Mouse (Mus musculus) liver, embryonic 12.5 days (tissue): Measurements from ENCODE around the gene Dlgap4. TPM values are rescaled to one million over a fixed set of nuclear protein-coding genes. Genes with fewer than 3 reads are reported as not detected.

Experiments
- ATAC-seq: fragments of 200-750 bp; cut with Nextera tagmentation; 2 replicates; pipeline ENCODE4 v1.8.0; 2017; ENCODE audit warnings: moderate number of reproducible peaks, mild to moderate bottlenecking, moderate library complexity
- H3K27ac ChIP-seq: fragments of 300-500 bp; sonication (generic); 2 replicates; pipeline ENCODE4 v1.5.1; 2016; ENCODE audit warnings: mild to moderate bottlenecking
- H3K27me3 ChIP-seq: fragments of 300-500 bp; sonication (generic); replicated peaks from 2 replicates; pipeline ENCODE4 v1.6.1; 2016; ENCODE audit warnings: mild to moderate bottlenecking, moderate library complexity
- H3K36me3 ChIP-seq: fragments of 300-500 bp; sonication (generic); 2 replicates; pipeline ENCODE4 v1.6.1; 2016; ENCODE audit warnings: mild to moderate bottlenecking, moderate library complexity
- H3K4me1 ChIP-seq: fragments of 300-500 bp; sonication (generic); 2 replicates; pipeline ENCODE4 v1.6.1; 2016
- H3K4me2 ChIP-seq: fragments of 300-500 bp; sonication (generic); 2 replicates; pipeline ENCODE4 v1.6.1; 2016; ENCODE audit warnings: mild to moderate bottlenecking, moderate library complexity
- H3K4me3 ChIP-seq: fragments of 300-500 bp; sonication (generic); 2 replicates; pipeline ENCODE4 v1.5.1; 2016; ENCODE audit warnings: mild to moderate bottlenecking, moderate library complexity
- H3K9ac ChIP-seq: fragments of 300-500 bp; sonication (generic); 2 replicates; pipeline ENCODE4 v1.6.1; 2016; ENCODE audit warnings: mild to moderate bottlenecking, moderate library complexity
- H3K9me3 ChIP-seq: fragments of 300-500 bp; sonication (generic); replicated peaks from 2 replicates; pipeline ENCODE4 v1.6.1; 2016; ENCODE audit warnings: mild to moderate bottlenecking, moderate library complexity
- WGBS: fragments of 180-500 bp; shearing (Covaris S2); methylation state at CpG from one replicate; pipeline ENCODE4 v1.1.7; 2016; ENCODE audit not compliant: insufficient replicate concordance; 5-methylcytosine and 5-hydroxymethylcytosine counted together
- polyA plus RNA-seq: library from polyadenylated mRNA; unstranded; fragments of >200 nt; fragmentation: Nextera tagmentation; extraction: Ambion mirVana; gene quantifications from 2 replicates; pipeline ENCODE4 v1.2.1, GENCODE M21; 2016

Dlgap4 gene
- polyA plus RNA-seq, 1 experiment from 2014 or later: 28.7 TPM

DNA sequence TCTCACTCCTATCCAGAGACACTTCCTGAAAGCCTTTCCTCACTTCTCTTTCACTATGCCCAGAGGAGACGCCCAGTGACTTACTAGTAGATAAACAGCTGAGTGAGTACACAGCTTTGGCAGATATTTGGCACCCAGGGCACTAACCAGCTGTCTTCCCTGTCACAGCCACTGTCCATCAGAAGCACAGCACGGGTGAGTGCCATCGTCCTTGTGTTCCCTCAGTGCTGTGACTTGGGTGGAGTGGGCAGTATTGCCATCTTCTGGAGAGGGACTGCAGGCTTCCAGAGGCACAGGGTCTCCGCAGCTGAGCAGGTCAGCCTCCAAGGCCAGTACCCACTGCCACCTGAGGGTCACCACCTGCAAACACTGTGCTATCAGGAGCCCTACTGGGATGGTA is 73.2 kb downstream of the Dlgap4 start:
- ATAC-seq: no peak
- Histone ChIP-seq H3K4me1 (no peaks in the 10 kb centered on the region), H3K36me3 (no peaks in the 10 kb centered on the region), H3K9ac (no peak overlapping the region), H3K27me3 (peaks cover 70% of the 10 kb centered on the region), H3K4me3 (no peak overlapping the region), H3K9me3 (no peaks in the 10 kb centered on the region), H3K4me2 (no peak overlapping the region), H3K27ac (no peak overlapping the region)
- WGBS: 56% methylated on average over 4 of the region's 4 CpGs

DNA sequence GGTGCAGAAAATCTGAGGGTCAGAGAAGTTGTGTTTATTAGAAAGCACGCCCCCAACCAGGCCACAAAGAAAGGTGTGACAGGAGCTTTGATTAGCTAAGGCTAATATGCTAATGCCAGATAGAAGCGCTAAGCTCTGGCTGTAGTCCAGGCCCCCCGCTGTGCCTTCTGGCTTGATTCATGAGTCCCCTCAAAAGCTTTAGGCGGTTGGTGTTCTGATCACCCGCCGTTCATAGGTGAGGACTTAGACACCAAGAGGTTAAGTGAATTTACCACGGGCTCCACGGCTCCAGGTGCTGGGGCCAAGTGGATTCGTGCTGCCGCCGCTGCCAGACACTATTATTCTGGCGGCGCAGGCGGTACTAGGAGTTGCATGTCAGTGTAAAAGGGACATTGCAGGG is 75.1 kb downstream of the Dlgap4 start:
- Histone ChIP-seq H3K4me2 (no peak overlapping the region), H3K4me3 (no peak overlapping the region), H3K27ac (no peak overlapping the region), H3K4me1 (no peaks in the 10 kb centered on the region), H3K9ac (no peak overlapping the region), H3K9me3 (no peaks in the 10 kb centered on the region), H3K27me3 (peaks cover 69% of the 10 kb centered on the region), H3K36me3 (no peaks in the 10 kb centered on the region)
- WGBS: 14% methylated on average over 14 of the region's 14 CpGs
- no peak for ATAC-seq

DNA sequence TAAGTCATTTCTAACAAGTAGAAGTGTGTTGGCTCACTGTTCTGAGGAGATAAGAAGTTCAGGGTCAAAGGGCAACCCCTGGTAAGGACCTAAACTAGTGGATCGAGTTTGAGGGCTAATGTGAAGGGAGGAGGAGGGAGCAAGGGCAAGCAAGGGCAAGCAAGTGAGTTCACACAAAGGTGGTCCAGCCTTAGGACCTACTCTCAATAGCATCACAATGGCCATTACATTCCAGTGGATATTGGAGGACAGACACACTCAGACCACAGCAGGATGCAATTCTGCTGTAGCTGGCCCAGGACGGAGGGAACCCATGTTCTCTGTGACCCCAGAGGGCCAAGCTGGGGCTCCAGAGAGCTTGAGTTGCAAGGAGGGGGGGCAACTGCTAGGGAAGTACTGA is 77.3 kb downstream of the Dlgap4 start:
- Histone ChIP-seq H3K4me3 (no peak overlapping the region), H3K4me1 (no peaks in the 10 kb centered on the region), H3K36me3 (no peaks in the 10 kb centered on the region), H3K4me2 (no peak overlapping the region), H3K27ac (no peak overlapping the region), H3K27me3 (peaks cover 71% of the 10 kb centered on the region), H3K9ac (no peak overlapping the region), H3K9me3 (no peaks in the 10 kb centered on the region)
- ATAC-seq: no peak
- 20% methylated on average over 2 of the region's 2 CpGs for WGBS

DNA sequence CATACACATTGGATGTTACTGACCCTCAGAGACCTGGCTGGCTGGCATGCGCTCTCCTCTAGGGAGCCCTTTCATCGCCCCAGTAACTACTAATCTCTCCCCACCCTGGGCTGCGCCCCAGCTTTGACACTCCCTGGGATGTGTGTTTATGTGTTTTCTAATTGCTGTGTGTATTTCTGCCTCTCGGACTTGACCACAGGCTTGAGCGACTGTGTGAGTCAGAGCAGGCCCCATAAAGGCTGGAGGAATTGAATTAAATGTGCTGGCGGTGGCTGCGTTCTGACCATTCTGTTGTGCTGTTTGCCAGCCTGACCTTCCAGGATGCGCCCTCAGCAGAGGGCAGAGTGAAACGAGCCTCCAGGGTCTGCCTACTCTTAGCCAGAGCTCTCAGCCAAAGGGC is 78.2 kb downstream of the Dlgap4 start:
- H3K27me3 ChIP-seq: peaks cover 77% of the 10 kb centered on the region
- H3K9me3 ChIP-seq: no peaks in the 10 kb centered on the region
- WGBS: 61% methylated on average over 9 of the region's 9 CpGs
- H3K4me2 ChIP-seq: no peak overlapping the region
- H3K4me3 ChIP-seq: no peak overlapping the region
- H3K27ac ChIP-seq: no peak overlapping the region
- H3K4me1 ChIP-seq: no peaks in the 10 kb centered on the region
- ATAC-seq: no peak
- no peak overlapping the region for H3K9ac ChIP-seq
- H3K36me3 ChIP-seq: no peaks in the 10 kb centered on the region

DNA sequence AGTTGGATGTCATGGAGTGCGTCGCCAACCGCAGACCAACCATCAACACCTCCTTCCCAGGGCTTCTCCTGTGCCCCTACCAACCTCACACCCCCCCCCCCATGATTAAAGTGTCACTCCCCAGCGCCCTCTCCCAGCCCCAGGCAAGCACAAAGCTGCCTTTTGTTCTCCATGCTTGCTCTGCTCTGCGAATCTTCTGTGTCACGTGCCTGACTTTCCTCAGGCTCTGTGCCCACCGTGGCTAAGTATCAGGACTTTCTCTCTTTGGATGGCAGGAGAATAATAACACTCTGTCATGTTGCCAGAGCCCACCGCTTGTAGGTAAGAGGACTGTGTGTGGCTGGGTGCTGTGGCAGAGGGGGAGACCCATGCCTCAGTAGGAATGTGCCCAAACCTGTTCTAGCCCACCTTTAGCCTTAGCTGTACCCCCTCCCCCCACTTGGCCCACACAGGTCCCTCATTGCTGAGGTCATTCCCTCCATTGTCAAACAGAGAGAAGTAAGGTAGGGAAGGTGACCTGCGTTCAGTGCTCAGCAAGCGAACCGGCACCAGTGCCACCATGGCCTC is 79.8 kb downstream of the Dlgap4 start:
- Histone ChIP-seq H3K9ac (no peak overlapping the region), H3K27me3 (peaks cover 69% of the 10 kb centered on the region), H3K4me3 (no peak overlapping the region), H3K36me3 (no peaks in the 10 kb centered on the region), H3K4me1 (no peaks in the 10 kb centered on the region), H3K9me3 (no peaks in the 10 kb centered on the region), H3K4me2 (no peak overlapping the region), H3K27ac (no peak overlapping the region)
- 49% methylated on average over 11 of the region's 11 CpGs for WGBS
- no peak for ATAC-seq

DNA sequence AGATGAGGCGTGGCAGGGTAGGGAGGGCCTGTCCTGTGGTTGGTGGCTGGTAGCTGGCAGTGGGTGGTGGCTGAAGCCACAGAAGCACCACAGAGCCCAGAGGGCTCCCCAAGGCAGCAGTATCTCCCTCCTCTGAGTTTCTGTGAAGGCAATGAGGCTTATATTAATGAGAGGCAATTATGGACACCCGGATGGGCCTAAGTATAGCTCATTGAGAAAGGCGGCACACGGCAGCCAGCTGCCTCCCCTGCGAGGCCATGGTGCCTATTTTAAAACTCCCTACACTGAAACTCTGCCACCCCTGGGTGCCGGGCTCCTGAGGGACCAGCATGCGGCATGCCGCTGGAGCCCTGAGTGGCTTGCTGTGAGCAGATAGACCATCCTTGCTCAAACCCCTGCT is 83.8 kb downstream of the Dlgap4 start:
- WGBS: 71% methylated on average over 8 of the region's 8 CpGs
- H3K9me3 ChIP-seq: no peaks in the 10 kb centered on the region
- H3K36me3 ChIP-seq: no peaks in the 10 kb centered on the region
- H3K4me1 ChIP-seq: no peaks in the 10 kb centered on the region
- no peak overlapping the region for H3K9ac ChIP-seq
- no peak overlapping the region for H3K4me3 ChIP-seq
- peaks cover 55% of the 10 kb centered on the region for H3K27me3 ChIP-seq
- no peak overlapping the region for H3K27ac ChIP-seq
- H3K4me2 ChIP-seq: no peak overlapping the region
- no peak for ATAC-seq

DNA sequence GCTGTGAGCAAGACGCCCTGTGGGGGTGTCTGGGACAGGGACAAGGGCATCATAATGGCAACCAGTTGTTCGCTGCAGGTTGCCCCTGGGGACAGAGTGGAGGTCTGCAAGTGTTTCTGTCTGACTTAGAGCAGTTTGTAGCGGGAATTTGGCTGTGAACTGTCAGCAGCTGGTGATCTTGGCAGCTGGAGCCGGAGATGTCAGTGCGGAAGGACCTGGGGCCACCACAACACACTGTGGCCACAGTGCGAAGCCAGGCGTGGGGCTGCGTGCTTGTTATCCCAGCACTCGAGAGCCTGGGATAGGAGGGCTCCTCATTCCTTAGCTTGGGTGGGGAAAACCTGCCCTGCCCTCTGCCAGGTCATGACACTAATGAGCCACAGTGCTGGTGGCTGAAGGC is 84.7 kb downstream of the Dlgap4 start:
- peaks cover 52% of the 10 kb centered on the region for H3K27me3 ChIP-seq
- no peaks in the 10 kb centered on the region for H3K4me1 ChIP-seq
- no peak for ATAC-seq

DNA sequence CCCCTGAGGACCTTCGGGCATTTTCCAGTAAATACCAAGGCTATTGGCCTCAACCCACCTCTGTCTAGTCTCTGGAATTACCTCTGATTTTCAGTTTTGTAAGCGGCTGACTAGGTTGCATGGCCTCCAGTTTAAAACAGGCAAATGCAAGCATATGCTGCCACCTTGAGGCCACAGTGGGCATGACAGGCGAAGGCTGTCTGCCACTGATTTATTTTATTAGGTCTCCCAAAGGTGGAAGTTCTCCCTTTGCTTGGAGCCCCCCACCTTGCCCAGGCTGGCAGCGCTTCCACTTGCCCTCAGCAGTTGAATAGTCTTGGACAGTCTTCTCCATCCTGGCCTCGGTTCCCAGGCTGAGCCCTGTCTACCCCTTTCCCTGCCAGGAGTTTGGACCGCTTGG is 92.0 kb downstream of the Dlgap4 start:
- Histone ChIP-seq H3K9ac (no peak overlapping the region), H3K9me3 (no peaks in the 10 kb centered on the region), H3K27ac (no peak overlapping the region), H3K36me3 (no peaks in the 10 kb centered on the region), H3K4me1 (no peaks in the 10 kb centered on the region), H3K4me3 (no peak overlapping the region), H3K4me2 (no peak overlapping the region), H3K27me3 (peaks cover 32% of the 10 kb centered on the region)
- 21% methylated on average over 6 of the region's 6 CpGs for WGBS
- ATAC-seq: no peak

More for the DNA sequence above, 84.7 kb downstream of the Dlgap4 start:
- WGBS: 60% methylated on average over 9 of the region's 9 CpGs
- Histone ChIP-seq H3K9ac (no peak overlapping the region), H3K4me3 (no peak overlapping the region), H3K36me3 (no peaks in the 10 kb centered on the region), H3K9me3 (no peaks in the 10 kb centered on the region), H3K4me2 (no peak overlapping the region), H3K27ac (no peak overlapping the region)

DNA sequence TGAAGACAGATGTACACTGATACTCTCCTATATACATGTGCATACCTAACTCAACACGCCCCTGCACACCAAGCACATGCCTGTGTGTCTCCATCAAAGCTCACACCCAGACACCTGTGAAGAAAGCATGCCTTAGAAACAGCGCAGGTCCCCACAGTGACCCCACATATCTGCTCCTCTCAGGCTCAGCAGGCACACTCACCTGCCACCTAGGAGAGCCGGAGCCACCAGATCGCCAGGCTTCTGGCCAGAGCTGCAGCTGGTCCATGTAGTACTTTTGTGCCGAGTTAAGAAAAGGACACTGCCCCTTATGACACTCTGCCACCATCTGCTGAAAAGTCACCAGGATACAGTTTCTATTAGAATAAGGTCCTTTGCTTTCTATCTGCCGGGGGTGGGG is 103.2 kb downstream of the Dlgap4 start:
- H3K27ac ChIP-seq: no peak overlapping the region
- no peak for ATAC-seq
- no peak overlapping the region for H3K4me2 ChIP-seq

DNA sequence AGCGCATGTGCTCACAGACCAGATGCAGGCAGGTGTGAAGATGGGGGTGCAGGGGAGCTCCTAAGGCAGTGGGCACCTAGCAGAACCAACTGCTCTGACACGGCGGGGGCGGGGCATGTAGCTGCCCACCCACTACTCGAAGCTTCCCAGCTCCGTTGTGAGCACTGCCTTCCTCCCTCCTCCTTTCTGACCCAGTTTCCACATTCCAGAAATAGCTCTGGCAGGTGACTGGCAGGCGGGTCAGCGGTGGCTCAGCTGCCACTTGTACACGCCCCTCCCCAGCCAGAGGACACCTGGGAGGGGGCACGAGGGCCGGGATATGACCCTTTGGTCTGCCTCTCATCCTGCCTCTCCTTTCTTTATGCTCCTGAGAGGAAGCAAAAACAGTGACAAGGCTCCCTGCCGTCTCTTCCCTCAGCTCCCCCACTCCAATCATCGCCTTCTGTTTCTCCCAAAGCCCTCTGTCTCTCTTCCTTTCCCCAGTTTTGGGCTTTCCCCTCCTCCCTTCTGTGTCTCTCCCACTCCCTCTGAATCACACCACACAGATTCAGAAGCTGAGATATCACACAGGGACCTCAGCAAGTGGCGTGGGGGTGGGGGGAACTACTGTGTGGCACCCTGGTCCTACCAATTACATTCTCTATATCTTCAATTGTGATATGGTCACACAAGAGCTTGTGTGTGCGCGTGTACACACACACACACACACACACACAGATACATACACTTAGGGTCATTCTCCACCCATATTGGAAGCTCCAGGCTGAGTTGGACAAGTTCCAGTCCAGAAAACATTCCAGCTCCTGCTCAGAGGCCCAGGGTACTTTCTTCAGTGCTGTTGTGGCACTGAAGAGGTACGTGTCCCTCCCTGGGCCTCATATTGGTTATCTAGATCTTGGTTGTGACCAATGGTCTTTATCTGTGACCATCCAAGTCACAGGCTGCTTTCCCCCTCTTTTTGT is 104.1 kb downstream of the Dlgap4 start:
- H3K4me3 ChIP-seq: no peak overlapping the region
- WGBS: 29% methylated on average over 17 of the region's 17 CpGs
- 0 out of 2 replicates have a peak overlapping the region, but pooled peaks have one; percentile 37 for H3K27ac ChIP-seq
- peak overlapping the region; percentile 36; the same call in 1 of the 2 replicates for H3K4me2 ChIP-seq
- H3K9me3 ChIP-seq: no peaks in the 10 kb centered on the region
- no peak overlapping the region for H3K9ac ChIP-seq
- H3K4me1 ChIP-seq: peaks cover 49% of the 10 kb centered on the region
- peaks cover 11% of the 10 kb centered on the region for H3K27me3 ChIP-seq
- no peak for ATAC-seq
- H3K36me3 ChIP-seq: no peaks in the 10 kb centered on the region

More for the DNA sequence above, 103.2 kb downstream of the Dlgap4 start:
- Histone ChIP-seq H3K9ac (no peak overlapping the region), H3K9me3 (no peaks in the 10 kb centered on the region), H3K36me3 (no peaks in the 10 kb centered on the region), H3K4me1 (peaks cover 40% of the 10 kb centered on the region), H3K27me3 (peaks cover 3% of the 10 kb centered on the region), H3K4me3 (no peak overlapping the region)
- 74% methylated on average over 6 of the region's 6 CpGs for WGBS

DNA sequence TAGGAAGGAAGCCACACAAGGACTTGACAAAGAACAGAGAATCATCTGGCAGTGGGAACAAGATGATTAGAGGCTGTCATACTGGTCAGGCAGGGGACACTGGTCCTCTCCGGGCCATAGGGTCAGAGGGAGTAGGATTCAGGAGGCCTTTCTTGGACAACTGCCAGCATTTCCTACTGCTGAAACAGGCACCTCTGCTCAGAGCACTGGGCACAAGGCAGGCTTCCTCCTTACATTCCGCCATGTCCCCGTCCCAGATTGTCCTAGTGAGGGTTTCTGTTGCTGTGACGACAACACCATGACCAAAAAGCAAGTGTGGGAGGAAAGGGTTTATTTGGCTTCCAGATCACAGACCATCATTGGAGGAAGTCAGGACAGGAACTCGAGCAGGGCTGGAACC is 105.3 kb downstream of the Dlgap4 start:
- Histone ChIP-seq H3K27ac (no peak overlapping the region), H3K4me2 (no peak overlapping the region), H3K36me3 (no peaks in the 10 kb centered on the region), H3K9ac (no peak overlapping the region), H3K4me1 (peaks cover 54% of the 10 kb centered on the region), H3K27me3 (peaks cover 11% of the 10 kb centered on the region), H3K4me3 (no peak overlapping the region), H3K9me3 (no peaks in the 10 kb centered on the region)
- 60% methylated on average over 5 of the region's 5 CpGs for WGBS
- no peak for ATAC-seq

DNA sequence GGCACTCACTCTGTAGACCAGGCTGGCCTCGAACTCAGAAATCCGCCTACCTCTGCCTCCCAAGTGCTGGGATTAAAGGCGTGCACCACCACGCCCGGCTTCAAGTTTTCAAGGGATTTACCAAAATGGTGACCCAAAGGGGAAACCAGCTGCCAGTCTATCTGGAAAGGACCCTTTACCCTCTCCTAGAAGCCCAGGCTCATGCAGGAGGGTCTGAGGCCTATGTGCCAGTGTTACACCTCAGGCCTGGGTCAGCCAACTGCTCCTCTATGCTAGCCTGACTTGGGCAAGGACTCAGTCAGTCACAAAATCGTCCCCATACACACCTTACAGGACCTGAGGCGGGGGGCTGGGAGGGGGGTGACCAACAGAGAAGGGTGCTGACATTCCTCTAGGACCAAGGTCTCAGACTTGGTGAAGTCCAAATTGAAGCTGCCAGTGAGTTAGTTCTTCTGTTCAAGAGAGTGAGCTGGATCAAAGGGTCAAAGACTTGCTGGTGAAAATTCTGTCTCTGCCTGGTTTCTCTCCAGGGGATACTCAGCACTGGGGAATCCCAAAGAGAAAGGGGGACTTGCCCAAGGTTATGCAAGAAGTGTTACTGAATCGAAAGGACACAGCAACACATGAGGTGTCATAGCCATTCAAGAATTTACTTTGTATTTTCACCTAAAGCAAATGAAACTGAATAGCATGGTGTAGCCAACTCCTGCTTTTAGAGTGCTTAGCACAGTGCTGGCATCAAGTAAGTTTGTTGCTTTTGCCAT is 106.2 kb downstream of the Dlgap4 start:
- ATAC-seq: no peak
- peak overlapping the region; percentile 96 for H3K4me2 ChIP-seq
- no peaks in the 10 kb centered on the region for H3K36me3 ChIP-seq
- peaks cover 11% of the 10 kb centered on the region for H3K27me3 ChIP-seq
- H3K9ac ChIP-seq: peak overlapping the region; percentile 84
- H3K27ac ChIP-seq: peak overlapping the region; percentile 72
- H3K4me3 ChIP-seq: peak overlapping the region; percentile 80
- peaks cover 57% of the 10 kb centered on the region for H3K4me1 ChIP-seq
- no peaks in the 10 kb centered on the region for H3K9me3 ChIP-seq
- 80% methylated on average over 8 of the region's 8 CpGs for WGBS
